In genomic region chr2:72655864-72656263, GRCm38 (mm10) we compare ENCODE assay signal across 14 mouse cellular contexts.
DNase-seq lines count a peak whose midpoint lies in the region; TF ChIP-seq lines count a peak whose summit lies in the region.
"Had no signal": no experiment of that assay in that cellular context is flagged by ENCODE, and none has a peak within 500 bp of the region (broad histone marks: within the 10 kb centered on the region; RNA-seq: fewer than 3 reads in every experiment).

No protein-coding gene starts in this region.

- peak; percentile 8 for DNase-seq in gastrocnemius, adult 18-20 months (ENCODE audit: low spot score)
- no peak for DNase-seq in gastrocnemius, postnatal 25 days
- DNase-seq in kidney, adult 9 months = peak; percentile 23
- DNase-seq in kidney, postnatal 10 days = no peak
- peak; percentile 8 for DNase-seq in lung, postnatal 36 days
- DNase-seq in lung, adult 18-20 months = no peak
- no peak for DNase-seq in layer of hippocampus, adult 9-11 months
- DNase-seq: heart, postnatal 36 days; lung, postnatal 14 days; midbrain, embryonic 14.5 days; spleen, adult 18-20 months had no signal

- no peak overlapping the region for H3K4me3 ChIP-seq in small intestine, adult 2 months (ENCODE audit: low read depth, low read length)
- H3K4me3 ChIP-seq: forebrain, embryonic 15.5 days; limb, embryonic 12.5 days had no signal

- H3K36me3 ChIP-seq in small intestine, adult 2 months (ENCODE audit: control insufficient read depth, insufficient read depth, low read length) = no peaks in the 10 kb centered on the region
- H3K36me3 ChIP-seq: forebrain, embryonic 15.5 days; limb, embryonic 12.5 days had no signal

- H3K4me1 ChIP-seq in small intestine, adult 2 months (ENCODE audit: control insufficient read depth, insufficient read depth, insufficient read length, low read length) = no peaks in the 10 kb centered on the region
- H3K4me1 ChIP-seq: limb, embryonic 12.5 days had no signal

- WGBS in small intestine, adult 2 months = 72% methylated on average over 9 of the region's 9 CpGs

- H3K27me3 ChIP-seq in small intestine, adult 2 months (ENCODE audit: control insufficient read depth, insufficient read depth, low read length) = no peaks in the 10 kb centered on the region
- H3K27me3 ChIP-seq: forebrain, embryonic 15.5 days; limb, embryonic 12.5 days had no signal

- peak; percentile 28; the same call in 1 of the 2 replicates for TF ChIP-seq CTCF in small intestine, adult 2 months (IDR thresholded peaks at IDR 0.05; ENCODE audit: extremely low read depth, insufficient read length, insufficient replicate concordance, low read depth, low read length)

- H3K27ac ChIP-seq in small intestine, adult 2 months (ENCODE audit: insufficient read depth, low read depth, low read length) = no peak overlapping the region
- H3K27ac ChIP-seq: forebrain, embryonic 15.5 days; limb, embryonic 12.5 days had no signal

- TF ChIP-seq POLR2A in small intestine, adult 2 months (IDR thresholded peaks at IDR 0.05; ENCODE audit: low read depth, low read length) = no peak

Comparison
In these comparisons a context has a peak if more than half of its experiments do, and no peak if none do; other contexts are left out.
1. DNase-seq: peak in gastrocnemius, adult 18-20 months (single experiment), kidney, adult 9 months (single experiment) and lung, postnatal 36 days (single experiment); none in gastrocnemius, postnatal 25 days (single experiment), kidney, postnatal 10 days (single experiment), lung, adult 18-20 months (0 of 2) and layer of hippocampus, adult 9-11 months (single experiment).